Mouse (Mus musculus) kidney, adult 2 months (tissue): ENCODE measurements around the gene Gm37240. TPM values are rescaled to one million over a fixed set of nuclear protein-coding genes. Genes with fewer than 3 reads are reported as not detected.

Experiments
- DNase-seq: peaks from one replicate; pipeline ENCODE4 v3.0.0; 2021
- H3K27ac ChIP-seq: fragments of 200-500 bp; 2 replicates; pipeline ENCODE4 v1.5.1; 2012; ENCODE audit warnings: low read depth, low read length, control low read depth, inconsistent platforms; ENCODE audit not compliant: insufficient read depth
- H3K27me3 ChIP-seq: fragments of 200-500 bp; replicated peaks from 2 replicates; pipeline ENCODE4 v1.6.1; 2012; ENCODE audit warnings: mild to moderate bottlenecking, moderate library complexity, low read length, inconsistent platforms; ENCODE audit not compliant: control insufficient read depth, insufficient read depth
- H3K36me3 ChIP-seq: fragments of 200-500 bp; 2 replicates; pipeline ENCODE4 v1.6.1; 2012; ENCODE audit warnings: mild to moderate bottlenecking, moderate library complexity, low read length, inconsistent platforms; ENCODE audit not compliant: control insufficient read depth, insufficient read depth
- H3K4me1 ChIP-seq: fragments of 200-500 bp; 2 replicates; pipeline ENCODE4 v1.6.1; 2011; ENCODE audit warnings: low read length; ENCODE audit not compliant: control insufficient read depth, insufficient read depth
- H3K4me3 ChIP-seq: fragments of 200-500 bp; 2 replicates; pipeline ENCODE4 v1.5.1; 2011; ENCODE audit warnings: mild to moderate bottlenecking, low read depth, low read length, control low read depth; ENCODE audit not compliant: insufficient read depth
- CTCF ChIP-seq: fragments of 200-500 bp; conservative IDR thresholded peaks from 2 replicates; pipeline ENCODE4 v1.5.1; 2011; ENCODE audit warnings: low read depth, mild to moderate bottlenecking, control low read depth, low read length, moderate library complexity, mixed read lengths; ENCODE audit not compliant: insufficient read depth, insufficient read length
- POLR2A ChIP-seq: fragments of 200-500 bp; IDR thresholded peaks from one replicate; pipeline ENCODE4 v1.6.1; 2011; ENCODE audit warnings: low read depth, low read length, control low read depth
- WGBS: fragments of 180-500 bp; shearing (Covaris S2); methylation state at CpG from one replicate; pipeline ENCODE4 v1.1.7; 2018; 5-methylcytosine and 5-hydroxymethylcytosine counted together
- polyA plus RNA-seq: library from polyadenylated mRNA; depleted of rRNA; stranded (reverse); fragments of >200 nt; gene quantifications from 2 replicates; pipeline ENCODE4 v1.2.3, GENCODE M21; 2012

The Gm37240 gene
- polyA plus RNA-seq, 1 experiment, result 5.5 TPM

- no peak for DNase-seq
- no peak for TF ChIP-seq CTCF
- no peak for TF ChIP-seq POLR2A
- H3K27ac ChIP-seq, result no peak overlapping the region
- no peak overlapping the region for H3K4me3 ChIP-seq
- 45% methylated on average over 3 of the region's 3 CpGs for WGBS
- no peaks in the 10 kb centered on the region for H3K27me3 ChIP-seq
- H3K36me3 ChIP-seq, result no peaks in the 10 kb centered on the region
- H3K4me1 ChIP-seq, result no peaks in the 10 kb centered on the region
Measured at GRCm38 (mm10) chr3:85202726-85203125, 684.6 kb downstream of the Gm37240 start.

DNA sequence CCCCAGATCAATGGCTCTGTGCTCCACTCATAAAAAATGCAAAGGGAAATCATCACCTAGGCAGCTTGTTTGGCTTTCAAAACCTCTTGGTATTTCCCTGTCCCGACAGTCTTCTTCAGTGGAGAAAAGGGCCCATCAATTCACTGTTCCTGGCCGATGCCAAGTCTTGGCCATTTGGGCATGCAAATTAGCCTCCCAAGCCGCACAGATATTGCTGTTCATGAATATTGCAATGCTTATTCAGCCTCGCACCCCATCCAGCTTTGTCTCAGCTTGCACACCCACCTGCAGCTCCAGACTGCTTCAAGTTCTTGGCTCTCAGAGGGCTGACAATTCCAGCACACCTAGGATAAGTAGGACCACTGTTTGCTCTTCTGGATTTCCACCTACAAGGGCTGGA, 685.5 kb downstream of the Gm37240 start:
- Histone ChIP-seq H3K27me3 (no peaks in the 10 kb centered on the region), H3K27ac (no peak overlapping the region), H3K36me3 (no peaks in the 10 kb centered on the region), H3K4me3 (no peak overlapping the region), H3K4me1 (no peaks in the 10 kb centered on the region)
- no peak for TF ChIP-seq POLR2A
- 78% methylated on average over 4 of the region's 4 CpGs for WGBS
- no peak for DNase-seq

GRCm38 (mm10) chr3:85198496-85198895, 688.8 kb downstream of the Gm37240 start:
- WGBS, result 87% methylated on average over 3 of the region's 3 CpGs
- H3K4me1 ChIP-seq, result no peaks in the 10 kb centered on the region
- H3K4me3 ChIP-seq, result no peak overlapping the region
- H3K36me3 ChIP-seq, result no peaks in the 10 kb centered on the region
- TF ChIP-seq CTCF (no peak), POLR2A (no peak)
- DNase-seq, result no peak
- no peaks in the 10 kb centered on the region for H3K27me3 ChIP-seq
- H3K27ac ChIP-seq, result no peak overlapping the region

DNA sequence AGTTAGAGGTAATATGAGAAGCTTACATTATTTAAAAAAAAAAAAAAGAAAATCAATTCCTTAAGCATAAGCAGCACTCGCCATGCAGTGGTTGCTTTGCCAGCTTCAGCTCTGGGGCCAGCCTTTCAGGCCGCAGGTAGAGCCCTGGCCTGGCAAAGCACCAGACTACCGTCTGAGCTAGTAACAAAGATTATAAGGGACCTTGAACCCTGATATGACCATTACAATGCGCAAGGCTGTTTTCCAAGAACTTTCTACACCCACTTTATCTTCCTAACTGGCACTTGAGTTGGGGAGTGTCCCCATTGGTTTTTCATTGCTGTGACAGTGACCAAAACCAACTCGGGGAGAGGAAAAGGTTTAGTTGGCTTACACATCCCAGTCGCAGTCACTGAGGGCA, 690.2 kb downstream of the Gm37240 start:
- no peak overlapping the region for H3K27ac ChIP-seq
- DNase-seq, result no peak

GRCm38 (mm10) chr3:85196591-85196990, 690.7 kb downstream of the Gm37240 start:
- H3K36me3 ChIP-seq, result no peaks in the 10 kb centered on the region
- no peak for DNase-seq
- H3K4me3 ChIP-seq, result no peak overlapping the region
- H3K27me3 ChIP-seq, result no peaks in the 10 kb centered on the region
- no peak overlapping the region for H3K27ac ChIP-seq
- 86% methylated on average over 4 of the region's 4 CpGs for WGBS
- no peaks in the 10 kb centered on the region for H3K4me1 ChIP-seq
- TF ChIP-seq CTCF (no peak), POLR2A (no peak)

More for the DNA sequence above, 690.2 kb downstream of the Gm37240 start:
- Histone ChIP-seq H3K4me3 (no peak overlapping the region), H3K27me3 (no peaks in the 10 kb centered on the region), H3K36me3 (no peaks in the 10 kb centered on the region), H3K4me1 (no peaks in the 10 kb centered on the region)
- no peak for TF ChIP-seq POLR2A
- no peak for TF ChIP-seq CTCF
- WGBS, result 82% methylated on average over 6 of the region's 6 CpGs

GRCm38 (mm10) chr3:85195068-85195481, 692.2 kb downstream of the Gm37240 start:
- peak; percentile 41 for DNase-seq
- H3K4me1 ChIP-seq, result no peaks in the 10 kb centered on the region
- peak overlapping the region; percentile 34 for H3K4me3 ChIP-seq
- no peaks in the 10 kb centered on the region for H3K27me3 ChIP-seq
- WGBS, result 54% methylated on average over 8 of the region's 8 CpGs
- TF ChIP-seq CTCF, result no peak
- TF ChIP-seq POLR2A, result no peak
- no peaks in the 10 kb centered on the region for H3K36me3 ChIP-seq
- 0 out of 2 replicates have a peak overlapping the region, but pooled peaks have one; percentile 9 for H3K27ac ChIP-seq

DNA sequence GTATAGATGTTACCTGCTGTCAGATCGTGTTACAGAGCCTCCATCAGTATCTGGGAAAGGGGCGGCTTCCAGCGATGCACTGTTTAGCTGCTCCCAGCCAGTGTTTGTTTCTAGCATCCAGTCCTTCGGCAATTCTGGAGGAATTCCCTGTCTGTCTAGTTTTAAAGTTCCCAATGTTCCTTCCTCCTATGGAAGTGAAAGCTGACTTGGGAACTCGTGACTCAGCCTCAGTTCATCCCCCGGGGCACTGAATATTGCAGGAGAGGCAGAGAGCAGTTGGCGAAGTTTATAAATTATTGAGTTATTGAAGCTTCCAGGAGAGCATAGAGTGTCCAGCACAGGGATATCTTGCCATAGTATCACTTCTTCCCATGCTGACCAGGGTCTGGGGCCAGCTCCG, 697.5 kb downstream of the Gm37240 start:
- no peak overlapping the region for H3K27ac ChIP-seq

More for the DNA sequence above, 697.5 kb downstream of the Gm37240 start:
- no peak for TF ChIP-seq CTCF
- no peak for TF ChIP-seq POLR2A
- Histone ChIP-seq H3K4me1 (no peaks in the 10 kb centered on the region), H3K36me3 (no peaks in the 10 kb centered on the region), H3K4me3 (no peak overlapping the region), H3K27me3 (no peaks in the 10 kb centered on the region; the same call in 1 of the 2 replicates)
- WGBS, result 64% methylated on average over 8 of the region's 8 CpGs
- no peak for DNase-seq
